Mouse (Mus musculus) midbrain, embryonic 11.5 days (tissue): Measurements from ENCODE around the gene Ankrd34c. TPM values are rescaled to one million over a fixed set of nuclear protein-coding genes. Genes with fewer than 3 reads are reported as not detected.
A peak's percentile ranks its signal among the peaks of the same experiment; 100 is the strongest.

Experiments
- ATAC-seq: fragments of 200-750 bp; cut with Nextera tagmentation; 2 replicates; pipeline ENCODE4 v1.8.0; 2017; ENCODE audit warnings: moderate TSS enrichment, moderate library complexity; ENCODE audit not compliant: low FRiP score
- DNase-seq: peaks from one replicate; pipeline ENCODE4 v3.0.0; 2015; ENCODE audit warnings: low spot score; ENCODE audit errors: missing footprints
- H3K27ac ChIP-seq: fragments of 300-500 bp; sonication (generic); 2 replicates; pipeline ENCODE4 v1.5.1; 2014; ENCODE audit warnings: low read depth, low read length
- H3K27me3 ChIP-seq: fragments of 300-500 bp; sonication (generic); 2 replicates; pipeline ENCODE4 v1.6.1; 2014; ENCODE audit warnings: mild to moderate bottlenecking, low read length, moderate library complexity, mixed read lengths; ENCODE audit not compliant: control insufficient read depth, insufficient read depth
- H3K36me3 ChIP-seq: fragments of 300-500 bp; sonication (generic); 2 replicates; pipeline ENCODE4 v1.6.1; 2014; ENCODE audit warnings: mild to moderate bottlenecking, low read length, moderate library complexity, mixed read lengths; ENCODE audit not compliant: control insufficient read depth, insufficient read depth
- H3K4me1 ChIP-seq: fragments of 300-500 bp; sonication (generic); 2 replicates; pipeline ENCODE4 v1.6.1; 2014; ENCODE audit warnings: low read length; ENCODE audit not compliant: control insufficient read depth, insufficient read depth
- H3K4me2 ChIP-seq: fragments of 300-500 bp; sonication (generic); 2 replicates; pipeline ENCODE4 v1.6.1; 2014; ENCODE audit warnings: mild to moderate bottlenecking, moderate library complexity
- H3K4me3 ChIP-seq: fragments of 300-500 bp; sonication (generic); 2 replicates; pipeline ENCODE4 v1.5.1; 2014; ENCODE audit warnings: low read depth, low read length
- H3K9ac ChIP-seq: fragments of 300-500 bp; sonication (generic); 2 replicates; pipeline ENCODE4 v1.6.1; 2014; ENCODE audit warnings: low read length
- H3K9me3 ChIP-seq: fragments of 300-500 bp; sonication (generic); 2 replicates; pipeline ENCODE4 v1.6.1; 2016; ENCODE audit warnings: low read length; ENCODE audit not compliant: control insufficient read depth
- WGBS: fragments of 180-500 bp; shearing (Covaris S2); extraction: QIAGEN DNeasy Blood & Tissue Kit; methylation state at CpG from one replicate; pipeline ENCODE4 v1.1.7; 2014; 5-methylcytosine and 5-hydroxymethylcytosine counted together
- polyA plus RNA-seq: library from polyadenylated mRNA; unstranded; fragments of >200 nt; fragmentation: Nextera tagmentation; extraction: Ambion mirVana; gene quantifications from 2 replicates; pipeline ENCODE4 v1.2.1, GENCODE M21; 2014

Ankrd34c gene
- polyA plus RNA-seq: 0.07 TPM in 1 of 2 replicates, not detected in the other

- 0 out of 2 replicates have a peak within 1 kb of the TSS, but pooled peaks have one; percentile 10 for H3K4me2 ChIP-seq
- no peaks in the 10 kb centered on the region; the same call in 1 of the 2 replicates for H3K4me1 ChIP-seq
- ATAC-seq (no peak), DNase-seq (no peak)
- H3K36me3 ChIP-seq: no peaks in the 10 kb centered on the region
- H3K9ac ChIP-seq: no peak within 1 kb of the TSS
- H3K4me3 ChIP-seq: no peak within 1 kb of the TSS
- no peak within 1 kb of the TSS for H3K27ac ChIP-seq
- H3K9me3 ChIP-seq: no peaks in the 10 kb centered on the region
- WGBS: under 1% methylated on average over 8 of the region's 8 CpGs
- no peaks in the 10 kb centered on the region; the same call in 1 of the 2 replicates for H3K27me3 ChIP-seq
These were observed at the start of gene Ankrd34c for GRCm38 (mm10) chr9:89738295-89738694. TSS of gene Ankrd34c (minus strand) at chr9:89738475.

- Histone ChIP-seq H3K9ac (no peak overlapping the region), H3K4me3 (no peak overlapping the region), H3K9me3 (no peaks in the 10 kb centered on the region), H3K36me3 (no peaks in the 10 kb centered on the region), H3K27ac (no peak overlapping the region), H3K27me3 (no peaks in the 10 kb centered on the region), H3K4me2 (no peak overlapping the region), H3K4me1 (peaks cover 3% of the 10 kb centered on the region; the same call in 1 of the 2 replicates)
- no peak for DNase-seq
- 0 out of 2 replicates have a peak, but pooled peaks have one; percentile 33 for ATAC-seq
- WGBS: 59% methylated on average over 4 of the region's 4 CpGs
These were observed 49.3 kb upstream of the Ankrd34c start for GRCm38 (mm10) chr9:89787532-89787931.

- Histone ChIP-seq H3K4me1 (no peaks in the 10 kb centered on the region), H3K27me3 (no peaks in the 10 kb centered on the region), H3K4me3 (no peak overlapping the region), H3K27ac (no peak overlapping the region), H3K4me2 (no peak overlapping the region), H3K36me3 (no peaks in the 10 kb centered on the region), H3K9ac (no peak overlapping the region), H3K9me3 (no peaks in the 10 kb centered on the region)
- ATAC-seq (no peak), DNase-seq (no peak)
These were observed 43.2 kb upstream of the Ankrd34c start for GRCm38 (mm10) chr9:89781395-89781927.

GRCm38 (mm10) chr9:89779237-89779636 lies 41.0 kb upstream of the Ankrd34c start:
- Histone ChIP-seq H3K27ac (no peak overlapping the region), H3K9ac (no peak overlapping the region), H3K27me3 (no peaks in the 10 kb centered on the region), H3K9me3 (no peaks in the 10 kb centered on the region), H3K36me3 (no peaks in the 10 kb centered on the region), H3K4me2 (no peak overlapping the region), H3K4me3 (no peak overlapping the region), H3K4me1 (no peaks in the 10 kb centered on the region)
- 96% methylated on average over 1 of the region's 1 CpGs for WGBS
- ATAC-seq: no peak
- DNase-seq: no peak

GRCm38 (mm10) chr9:89771153-89771552 lies 32.9 kb upstream of the Ankrd34c start:
- H3K4me1 ChIP-seq: no peaks in the 10 kb centered on the region
- WGBS: 47% methylated on average over 1 of the region's 1 CpGs
- H3K4me2 ChIP-seq: no peak overlapping the region
- H3K27ac ChIP-seq: no peak overlapping the region
- H3K36me3 ChIP-seq: no peaks in the 10 kb centered on the region
- ATAC-seq (no peak), DNase-seq (no peak)
- H3K9me3 ChIP-seq: no peaks in the 10 kb centered on the region
- no peak overlapping the region for H3K9ac ChIP-seq
- H3K27me3 ChIP-seq: no peaks in the 10 kb centered on the region
- H3K4me3 ChIP-seq: no peak overlapping the region

- Histone ChIP-seq H3K4me1 (no peaks in the 10 kb centered on the region), H3K4me2 (no peak overlapping the region), H3K27me3 (no peaks in the 10 kb centered on the region), H3K9ac (no peak overlapping the region), H3K4me3 (no peak overlapping the region), H3K36me3 (no peaks in the 10 kb centered on the region), H3K9me3 (no peaks in the 10 kb centered on the region), H3K27ac (no peak overlapping the region)
- DNase-seq: no peak
- no peak for ATAC-seq
- 57% methylated on average over 1 of the region's 1 CpGs for WGBS
These were observed 23.7 kb upstream of the Ankrd34c start for GRCm38 (mm10) chr9:89762017-89762416.

GRCm38 (mm10) chr9:89758569-89758968 lies 20.3 kb upstream of the Ankrd34c start:
- ATAC-seq (no peak), DNase-seq (no peak)
- Histone ChIP-seq H3K9me3 (no peaks in the 10 kb centered on the region), H3K36me3 (no peaks in the 10 kb centered on the region), H3K4me1 (no peaks in the 10 kb centered on the region), H3K4me2 (no peak overlapping the region), H3K27me3 (no peaks in the 10 kb centered on the region), H3K27ac (no peak overlapping the region), H3K9ac (no peak overlapping the region), H3K4me3 (no peak overlapping the region)
- WGBS: 100% methylated on average over 1 of the region's 1 CpGs

- WGBS: 83% methylated on average over 1 of the region's 1 CpGs
- no peak for ATAC-seq
- Histone ChIP-seq H3K27ac (no peak overlapping the region), H3K4me1 (no peaks in the 10 kb centered on the region), H3K9ac (no peak overlapping the region), H3K4me2 (no peak overlapping the region), H3K4me3 (no peak overlapping the region), H3K27me3 (no peaks in the 10 kb centered on the region), H3K9me3 (no peaks in the 10 kb centered on the region), H3K36me3 (no peaks in the 10 kb centered on the region)
- DNase-seq: no peak
These were observed 19.9 kb upstream of the Ankrd34c start for GRCm38 (mm10) chr9:89758139-89758538.

GRCm38 (mm10) chr9:89757571-89757970 lies 19.3 kb upstream of the Ankrd34c start:
- H3K36me3 ChIP-seq: no peaks in the 10 kb centered on the region
- H3K27ac ChIP-seq: no peak overlapping the region
- 50% methylated on average over 4 of the region's 4 CpGs for WGBS
- H3K4me3 ChIP-seq: no peak overlapping the region
- H3K27me3 ChIP-seq: no peaks in the 10 kb centered on the region
- no peak for ATAC-seq
- no peak for DNase-seq
- H3K4me1 ChIP-seq: no peaks in the 10 kb centered on the region
- no peaks in the 10 kb centered on the region for H3K9me3 ChIP-seq
- H3K9ac ChIP-seq: no peak overlapping the region
- no peak overlapping the region for H3K4me2 ChIP-seq
